Comparison of ENCODE assay signal across 9 mouse cellular contexts in genomic region chr4:132959679-132960045, GRCm38 (mm10). TPM values are rescaled to one million over a fixed set of nuclear protein-coding genes. Genes with fewer than 3 reads are reported as not detected.
DNase-seq lines count a peak whose midpoint lies in the region; ATAC-seq and TF ChIP-seq lines count a peak whose summit lies in the region.
"Had no signal": no experiment of that assay in that cellular context is flagged by ENCODE, and none has a peak within 500 bp of the region (broad histone marks: within the 10 kb centered on the region; RNA-seq: fewer than 3 reads in every experiment).

No protein-coding gene starts in this region.

- H3K4me2 ChIP-seq in intestine, embryonic 15.5 days (replicated peaks) = no peak overlapping the region

- 32% methylated on average over 3 of the region's 3 CpGs for WGBS in heart, adult 2 months
- WGBS in intestine, embryonic 15.5 days = 49% methylated on average over 3 of the region's 3 CpGs
- 58% methylated on average over 3 of the region's 3 CpGs for whole genome bisulfite sequencing in olfactory bulb, adult 2 months

- H3K79me2 ChIP-seq in heart, adult 2 months (replicated peaks; ENCODE audit: control insufficient read depth, insufficient read depth, low read length) = no peaks in the 10 kb centered on the region

- H3K27ac ChIP-seq in heart, adult 2 months = peak overlapping the region; percentile 78
- peak overlapping the region; percentile 84 for H3K27ac ChIP-seq in intestine, embryonic 15.5 days
- peak overlapping the region; percentile 43 for H3K27ac ChIP-seq in olfactory bulb, adult 2 months (ENCODE audit: insufficient read depth, low read depth, low read length)

- TF ChIP-seq CTCF in heart, adult 2 months (IDR thresholded peaks at IDR 0.05) = no peak
- no peak for TF ChIP-seq CTCF in olfactory bulb, adult 2 months (IDR thresholded peaks at IDR 0.05; ENCODE audit: insufficient read depth, low read depth, low read length)

- H3K4me1 ChIP-seq in heart, adult 2 months (ENCODE audit: control insufficient read depth, insufficient read depth, low read length) = peaks cover 30% of the 10 kb centered on the region
- peaks cover 71% of the 10 kb centered on the region for H3K4me1 ChIP-seq in megakaryocyte, embryonic 14.5 days
- peaks cover 41% of the 10 kb centered on the region for H3K4me1 ChIP-seq in intestine, embryonic 15.5 days (replicated peaks)
- peaks cover 28% of the 10 kb centered on the region for H3K4me1 ChIP-seq in olfactory bulb, adult 2 months (ENCODE audit: control insufficient read depth, insufficient read depth, low read length)

- intact Hi-C loops in heart, adult 2 months (cut with DNase I) = no loop called here

- no peaks in the 10 kb centered on the region for H3K27me3 ChIP-seq in heart, adult 2 months (ENCODE audit: control insufficient read depth, insufficient read depth, low read length)
- H3K27me3 ChIP-seq in megakaryocyte, embryonic 14.5 days (replicated peaks) = peaks cover 7% of the 10 kb centered on the region
- H3K27me3 ChIP-seq in intestine, embryonic 15.5 days (replicated peaks) = no peaks in the 10 kb centered on the region

- DNase-seq in heart, adult 2 months = no peak
- no peak for DNase-seq in heart, postnatal 4 days
- DNase-seq in ovary, postnatal 14 days (ENCODE audit: low spot score) = no peak
- DNase-seq in spleen, postnatal 14 days (ENCODE audit: low spot score in 2 of 2) = no peak

- TF ChIP-seq POLR2A in heart, adult 2 months (IDR thresholded peaks at IDR 0.05; ENCODE audit: insufficient read depth, low read depth, low read length) = 0 out of 2 replicates have a peak, but pooled peaks have one; percentile 10
- no peak for TF ChIP-seq POLR2A in olfactory bulb, adult 2 months (IDR thresholded peaks at IDR 0.05; ENCODE audit: insufficient read depth, low read depth, low read length)

- ATAC-seq in megakaryocyte, adult 5-6 weeks (ENCODE audit: poor library complexity, severe bottlenecking) = no peak
- no peak for ATAC-seq in intestine, embryonic 15.5 days

- no peak overlapping the region for H3K9ac ChIP-seq in heart, adult 2 months (ENCODE audit: low read depth, low read length)
- H3K9ac ChIP-seq in intestine, embryonic 15.5 days = no peak overlapping the region

- TF ChIP-seq EP300 in heart, adult 2 months (IDR thresholded peaks at IDR 0.05; ENCODE audit: insufficient read depth, low read depth, low read length) = no peak

- no peaks in the 10 kb centered on the region for H3K36me3 ChIP-seq in heart, adult 2 months (ENCODE audit: control insufficient read depth, insufficient read depth, low read length)
- H3K36me3 ChIP-seq in megakaryocyte, embryonic 14.5 days (replicated peaks; ENCODE audit: low read length) = no peaks in the 10 kb centered on the region
- no peaks in the 10 kb centered on the region for H3K36me3 ChIP-seq in intestine, embryonic 15.5 days

- H3K4me3 ChIP-seq in heart, adult 2 months = no peak overlapping the region
- peak overlapping the region; percentile 38 for H3K4me3 ChIP-seq in megakaryocyte, embryonic 14.5 days (replicated peaks)
- H3K4me3 ChIP-seq in intestine, embryonic 15.5 days (replicated peaks) = no peak overlapping the region
- no peak overlapping the region for H3K4me3 ChIP-seq in olfactory bulb, adult 2 months (ENCODE audit: insufficient read depth, low read depth, low read length)

- H3K9me3 ChIP-seq in megakaryocyte, embryonic 14.5 days = no peaks in the 10 kb centered on the region
- H3K9me3 ChIP-seq in intestine, embryonic 15.5 days = no peaks in the 10 kb centered on the region

RNA-seq across cellular contexts. Expression of gene Fgr, which starts 14.2 kb away (rescaled TPM):
- total RNA-seq in heart, adult 2 months (2021) = under 1 TPM; 0.43 to 0.47 TPM
- polyA plus RNA-seq in heart, adult 2 months (2012; rRNA removed) = 0.73 and 1.7 TPM in 2 replicates
- under 1 TPM; 0.33 to 0.43 TPM for total RNA-seq in heart, postnatal 4 days (2021)
- 4.8 TPM in 1 of 2 replicates, not detected in the other for polyA plus RNA-seq in megakaryocyte, embryonic 14.5 days (2012; ENCODE audit: insufficient read depth, low replicate concordance)
- total RNA-seq in megakaryocyte, adult 5-6 weeks (2015) = 108 and 116 TPM in 2 replicates
- 111 and 112 TPM in 2 replicates for total RNA-seq in megakaryocyte, adult 5-6 weeks (2017)
- polyA plus RNA-seq in intestine, embryonic 15.5 days (2015; fragmentation: Nextera tagmentation; extraction: Ambion mirVana) = 2.3 and 3.7 TPM in 2 replicates
- not detected in 2 replicates for polyA plus RNA-seq in olfactory bulb, adult 2 months (2012; ENCODE audit: insufficient read depth, insufficient read length, low replicate concordance, missing spikeins)
- total RNA-seq: left cerebral cortex, postnatal 14 days had no signal

RNA-seq across cellular contexts. Expression of gene Fam76a, which starts 37.3 kb away (rescaled TPM):
- 10 to 100 TPM; 29.5 to 45.1 TPM for total RNA-seq in heart, adult 2 months (2021)
- polyA plus RNA-seq in heart, adult 2 months (2012; rRNA removed) = 13.3 and 16.3 TPM in 2 replicates
- total RNA-seq in heart, postnatal 4 days (2021) = 10 to 100 TPM; 33.5 to 38.1 TPM
- 9.4 and 13.8 TPM in 2 replicates for polyA plus RNA-seq in megakaryocyte, embryonic 14.5 days (2012; ENCODE audit: insufficient read depth, low replicate concordance)
- total RNA-seq in megakaryocyte, adult 5-6 weeks (2015) = 21.2 and 21.5 TPM in 2 replicates
- 43.2 and 66.3 TPM in 2 replicates for total RNA-seq in megakaryocyte, adult 5-6 weeks (2017)
- 41.8 and 45.3 TPM in 2 replicates for polyA plus RNA-seq in intestine, embryonic 15.5 days (2015; fragmentation: Nextera tagmentation; extraction: Ambion mirVana)
- polyA plus RNA-seq in olfactory bulb, adult 2 months (2012; ENCODE audit: insufficient read depth, insufficient read length, low replicate concordance, missing spikeins) = not detected in 2 replicates

RNA-seq across cellular contexts. Expression of gene Ahdc1, which starts 51.4 kb away (rescaled TPM):
- 10 to 100 TPM; 42.6 to 50.9 TPM for total RNA-seq in heart, adult 2 months (2021)
- polyA plus RNA-seq in heart, adult 2 months (2012; rRNA removed) = 19.5 and 21.8 TPM in 2 replicates
- 10 to 100 TPM; 41.1 to 48.7 TPM for total RNA-seq in heart, postnatal 4 days (2021)
- polyA plus RNA-seq in megakaryocyte, embryonic 14.5 days (2012; ENCODE audit: insufficient read depth, low replicate concordance) = 42.4 and 114 TPM in 2 replicates
- total RNA-seq in megakaryocyte, adult 5-6 weeks (2015) = 3.0 and 4.4 TPM in 2 replicates
- total RNA-seq in megakaryocyte, adult 5-6 weeks (2017) = 0.77 and 3.6 TPM in 2 replicates
- polyA plus RNA-seq in intestine, embryonic 15.5 days (2015; fragmentation: Nextera tagmentation; extraction: Ambion mirVana) = 5.4 and 6.3 TPM in 2 replicates
- not detected in 2 replicates for polyA plus RNA-seq in olfactory bulb, adult 2 months (2012; ENCODE audit: insufficient read depth, insufficient read length, low replicate concordance, missing spikeins)
